Mouse (Mus musculus): ENCODE data around the gene Snx29.

Gene Snx29

DNA sequence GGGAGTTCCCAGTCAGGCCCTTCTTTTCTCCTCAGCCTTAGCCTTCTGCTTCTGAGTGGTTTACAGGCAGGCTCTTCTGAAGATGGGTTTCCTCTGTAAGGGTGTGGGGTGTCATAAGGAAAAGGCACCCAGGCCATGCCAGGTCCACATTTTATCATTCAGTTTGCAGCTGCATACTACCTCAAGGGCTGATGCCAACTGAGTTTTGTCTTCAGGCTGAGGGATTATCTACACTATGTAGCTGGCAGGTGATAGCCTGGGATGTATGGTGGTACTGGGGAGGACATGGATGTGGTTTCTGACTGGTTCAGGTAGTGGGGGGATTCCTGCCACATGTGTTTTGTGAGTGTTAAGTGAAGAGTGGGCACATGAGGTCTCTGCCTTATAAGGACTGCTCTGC, 266.0 kb downstream of the Snx29 start:
- in situ Hi-C loops (cut with MseI, MboI), result no loop called here

DNA sequence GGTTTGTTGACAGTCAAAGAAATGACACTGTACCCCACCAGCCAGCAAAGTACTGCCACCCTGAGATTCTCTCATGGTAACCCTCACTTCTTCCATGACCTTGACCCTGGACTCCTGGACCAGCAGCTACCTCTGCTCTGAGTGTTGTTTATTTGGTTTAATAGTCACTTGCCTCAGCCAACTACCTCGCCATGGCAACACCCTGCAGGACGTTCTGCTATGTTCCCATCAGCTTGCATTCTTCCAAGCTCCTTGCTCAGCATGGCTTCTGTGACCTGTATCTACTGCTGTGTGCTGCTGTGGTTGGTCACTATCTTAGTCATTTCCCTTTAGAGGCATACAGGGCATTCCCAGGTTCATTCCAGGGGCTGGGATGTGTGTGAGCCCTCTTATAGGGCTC, 266.6 kb downstream of the Snx29 start:
- in situ Hi-C loops (cut with MseI, MboI), result no loop called here

DNA sequence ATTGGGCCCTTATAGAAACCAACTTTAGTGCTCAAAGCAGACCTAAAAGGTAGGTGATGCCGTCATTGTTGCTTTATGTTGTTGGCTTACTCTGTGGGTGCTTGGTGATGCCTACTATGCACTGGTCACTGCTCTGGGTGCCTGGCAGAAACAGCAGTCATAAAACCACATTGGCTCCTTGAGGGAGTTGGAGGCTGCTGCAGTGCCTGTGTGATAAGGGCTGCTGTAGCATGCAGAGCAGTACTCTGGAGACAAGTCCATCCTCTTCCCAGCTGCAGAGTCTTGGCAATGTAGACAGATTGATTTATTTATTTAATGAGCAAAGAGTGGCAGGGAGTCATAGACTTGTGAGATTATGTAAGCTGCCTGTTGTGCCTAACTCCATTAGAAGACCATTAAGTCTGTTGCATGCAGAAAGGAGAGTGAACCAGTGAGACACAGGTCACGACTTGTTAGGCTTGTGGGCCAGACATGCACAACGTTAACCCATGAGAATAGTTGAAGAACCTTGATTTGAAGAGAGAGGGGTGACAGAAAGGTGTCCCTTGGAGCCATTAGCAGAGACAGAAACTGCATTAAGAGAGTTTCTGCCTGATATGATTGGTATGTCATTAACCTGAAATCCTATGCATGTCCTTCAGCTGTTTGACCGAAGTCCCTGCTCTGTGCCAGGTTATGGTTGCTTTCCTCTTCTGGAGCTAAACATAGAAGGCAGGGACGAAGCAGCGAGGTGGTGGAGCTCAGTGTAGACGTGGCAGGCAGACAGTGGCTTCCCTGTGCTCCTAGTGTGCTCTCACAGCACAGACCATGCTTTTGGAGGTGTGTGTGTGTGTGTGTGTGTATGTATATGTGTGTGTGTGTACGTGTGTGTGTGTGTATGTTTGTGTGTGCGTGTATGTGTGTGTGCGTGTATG, 267.3 kb downstream of the Snx29 start:
- in situ Hi-C loops (cut with MseI, MboI), result no loop called here

DNA sequence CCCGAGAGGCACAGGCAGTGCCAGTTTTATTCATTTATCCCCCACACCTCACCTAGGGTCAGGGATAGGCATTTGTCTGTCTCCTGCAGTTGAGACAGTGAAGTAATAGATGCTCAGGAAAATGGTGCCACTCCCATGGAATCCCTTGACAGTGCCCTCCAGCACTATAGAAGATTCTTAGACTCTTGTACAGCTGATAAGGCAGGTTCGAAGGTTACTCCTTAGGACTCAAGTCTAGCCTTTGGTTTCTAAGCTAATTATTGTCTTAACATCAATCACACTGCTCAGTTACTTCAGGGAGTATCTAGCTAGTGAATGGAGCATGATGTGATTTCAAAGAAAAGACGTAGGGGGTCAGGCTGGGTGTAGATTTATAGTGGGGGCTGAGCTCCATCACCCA, 273.9 kb downstream of the Snx29 start:
- in situ Hi-C loops (cut with MseI, MboI), result no loop called here

DNA sequence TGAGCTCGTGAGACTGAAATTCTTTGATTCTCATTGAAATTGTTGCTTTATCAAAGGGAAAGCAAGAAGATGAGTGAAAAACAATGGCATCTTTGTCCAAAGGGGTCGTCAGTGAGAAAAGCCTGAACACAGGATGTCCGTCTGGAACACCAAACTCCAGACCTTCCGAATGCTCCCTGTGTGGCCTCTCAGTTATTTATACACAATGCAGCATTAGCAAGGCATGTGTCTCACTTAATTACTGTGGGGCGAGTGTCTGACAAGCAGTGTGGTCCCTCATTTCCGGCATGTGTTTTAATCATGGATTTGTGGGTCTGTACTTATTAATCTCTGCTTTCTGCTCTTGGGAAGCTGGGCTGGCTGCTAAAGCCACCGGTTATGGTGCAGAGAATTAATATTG, 275.1 kb downstream of the Snx29 start:
- in situ Hi-C loops (cut with MseI, MboI), result no loop called here

DNA sequence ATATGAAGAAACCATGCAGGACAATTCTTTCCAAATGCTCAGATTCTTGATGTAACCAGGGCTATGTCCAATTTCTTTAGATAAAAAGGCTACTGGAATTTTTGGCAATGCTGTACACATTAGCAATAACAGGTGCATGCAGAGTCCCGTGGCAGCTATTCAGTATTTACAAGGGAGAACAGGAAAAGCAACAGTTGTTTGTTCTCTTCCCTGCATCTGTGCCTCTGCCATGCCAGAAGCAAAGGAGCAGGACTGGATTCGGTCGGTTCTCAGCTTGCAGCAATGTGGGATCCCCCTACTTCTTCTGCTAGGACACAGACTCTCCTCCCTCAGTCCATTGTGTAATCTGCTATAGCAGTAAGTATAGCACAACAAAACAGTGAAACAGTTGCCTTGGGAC, 276.8 kb downstream of the Snx29 start:
- in situ Hi-C loops (cut with MseI, MboI), result no loop called here

DNA sequence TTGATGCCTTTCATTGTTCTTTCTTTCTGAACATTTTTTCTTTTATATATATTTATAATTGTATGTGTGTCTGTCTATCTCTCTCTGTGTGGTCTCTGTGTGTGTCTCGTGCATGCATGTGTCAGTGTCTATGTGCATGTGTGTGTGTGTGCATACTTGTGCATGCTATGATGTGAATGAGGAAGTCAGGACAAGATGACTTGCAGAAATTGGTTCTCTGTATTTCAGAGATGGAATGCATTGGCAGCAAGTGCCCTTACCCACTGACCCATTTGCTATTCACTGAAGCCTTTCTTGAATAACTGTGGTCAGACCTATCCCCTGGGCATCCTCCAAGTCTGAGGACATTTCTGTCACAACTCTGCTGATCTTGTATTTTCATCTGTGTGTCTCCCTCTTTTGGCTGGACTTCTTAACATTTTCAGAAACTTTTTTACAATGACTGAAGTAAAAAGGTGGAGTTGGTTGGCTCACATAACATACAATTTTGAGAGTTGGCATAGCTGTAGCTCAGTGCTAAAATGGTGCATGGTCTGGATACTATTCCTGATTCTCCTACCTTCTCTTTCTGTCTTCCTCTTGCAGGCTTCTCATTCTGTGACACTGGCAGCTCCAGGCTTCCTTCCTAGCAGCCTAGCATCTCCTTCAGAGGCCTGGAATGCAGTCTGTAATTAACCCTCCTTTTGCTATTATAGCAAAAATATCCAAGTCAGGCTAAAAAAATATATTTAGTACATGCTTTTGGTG, 278.8 kb downstream of the Snx29 start:
- in situ Hi-C loops (cut with MseI, MboI), result loop anchor here (10.0 kb wide), 2 partner anchors 127 to 137 kb away; no protein-coding TSS in a partner anchor

DNA sequence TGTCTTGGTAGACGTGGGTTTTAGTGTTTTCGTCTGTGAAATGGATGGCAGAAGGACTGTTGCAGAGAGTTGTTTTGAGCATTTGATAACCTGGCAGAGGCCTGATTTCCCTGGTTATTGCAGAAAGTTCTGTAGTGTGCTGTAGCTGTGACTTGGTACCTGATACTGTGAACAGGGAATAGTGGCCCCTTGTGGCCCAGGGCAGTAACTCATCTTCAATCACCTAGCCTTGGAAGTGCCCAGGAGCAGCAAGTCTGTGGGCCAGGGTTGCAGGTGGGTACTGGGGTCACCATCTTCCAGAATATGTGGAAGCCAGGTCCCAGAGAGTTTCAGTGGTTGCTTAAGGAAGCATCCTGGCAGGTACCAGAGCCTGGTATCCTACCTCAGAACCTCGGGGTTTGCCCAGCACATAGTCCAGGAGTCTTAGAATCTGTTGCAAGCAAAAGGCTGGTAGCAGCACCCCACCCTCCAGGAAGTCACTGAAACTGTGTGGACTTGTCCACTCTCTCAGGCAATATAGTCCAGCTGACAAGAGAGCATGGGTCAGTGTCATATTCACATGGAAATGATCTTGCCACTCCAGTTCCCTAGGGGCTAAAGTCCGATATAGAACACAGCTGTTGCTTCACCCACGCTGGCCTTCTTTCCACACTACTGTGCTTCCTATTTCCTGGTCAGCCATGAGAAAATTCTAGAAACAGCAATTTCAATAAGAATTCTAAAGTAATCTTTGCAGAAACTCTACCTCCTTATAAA, 281.1 kb downstream of the Snx29 start:
- in situ Hi-C loops (cut with MseI, MboI), result loop anchor here (10.0 kb wide), 2 partner anchors 129 to 139 kb away; no protein-coding TSS in a partner anchor

DNA sequence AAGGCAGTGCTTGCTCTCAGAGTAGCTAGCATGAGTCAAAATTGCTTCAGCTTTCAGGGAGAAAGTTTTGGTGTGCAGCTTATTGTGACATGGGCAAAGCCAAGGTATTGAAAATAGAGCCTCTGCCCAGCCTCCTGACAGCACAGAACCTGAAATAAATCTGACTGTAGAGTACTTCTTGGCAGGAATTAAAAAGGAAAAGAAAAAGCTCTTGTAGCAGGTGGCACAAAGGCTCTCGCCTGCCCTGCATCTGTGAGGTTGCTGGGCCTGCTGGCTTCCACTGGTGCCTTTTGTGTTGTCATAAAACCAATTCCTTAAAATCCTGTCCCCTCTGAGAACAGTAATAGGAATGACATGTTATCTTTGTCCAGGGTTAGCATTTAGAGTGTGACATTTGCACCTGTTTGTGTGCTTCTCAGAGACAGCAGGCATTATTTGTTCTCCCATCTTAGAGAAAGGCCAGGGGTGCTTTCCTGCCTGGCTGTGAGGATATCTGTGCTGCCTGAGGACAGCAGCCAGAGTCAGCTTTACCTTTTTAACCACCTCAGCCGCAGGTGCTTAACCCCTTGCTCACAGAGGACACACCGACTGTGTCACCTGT, 289.9 kb downstream of the Snx29 start:
- in situ Hi-C loops (cut with MseI, MboI), result no loop called here

DNA sequence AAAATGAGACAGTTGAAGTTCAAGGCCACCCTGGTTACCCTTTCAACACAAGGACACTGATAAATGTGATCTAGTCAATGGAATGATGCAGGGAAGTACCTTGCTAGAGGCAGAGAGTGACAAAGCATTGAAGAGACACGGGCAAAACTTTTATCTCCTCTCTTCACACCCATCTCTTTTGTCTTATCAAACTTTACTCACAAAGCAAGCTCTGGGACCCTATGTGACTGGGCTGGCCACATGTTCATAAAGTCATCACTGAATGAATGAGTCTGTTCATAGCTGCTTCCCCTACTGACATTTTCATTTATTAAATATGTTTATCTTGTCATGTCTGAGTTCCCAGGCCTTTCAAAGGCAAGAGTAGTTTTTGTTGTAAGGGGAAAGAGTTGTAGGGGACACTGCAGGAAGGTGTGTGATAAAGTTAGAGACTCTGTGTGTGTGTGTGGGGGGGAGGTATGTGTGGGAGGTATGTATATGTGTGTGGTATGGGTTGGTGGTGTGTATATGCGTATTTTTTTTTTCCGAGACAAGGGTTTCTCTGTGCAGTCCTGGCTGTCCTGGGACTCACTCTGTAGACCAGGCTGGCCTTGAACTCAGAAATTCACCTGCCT, 291.8 kb downstream of the Snx29 start:
- in situ Hi-C loops (cut with MseI, MboI), result no loop called here

DNA sequence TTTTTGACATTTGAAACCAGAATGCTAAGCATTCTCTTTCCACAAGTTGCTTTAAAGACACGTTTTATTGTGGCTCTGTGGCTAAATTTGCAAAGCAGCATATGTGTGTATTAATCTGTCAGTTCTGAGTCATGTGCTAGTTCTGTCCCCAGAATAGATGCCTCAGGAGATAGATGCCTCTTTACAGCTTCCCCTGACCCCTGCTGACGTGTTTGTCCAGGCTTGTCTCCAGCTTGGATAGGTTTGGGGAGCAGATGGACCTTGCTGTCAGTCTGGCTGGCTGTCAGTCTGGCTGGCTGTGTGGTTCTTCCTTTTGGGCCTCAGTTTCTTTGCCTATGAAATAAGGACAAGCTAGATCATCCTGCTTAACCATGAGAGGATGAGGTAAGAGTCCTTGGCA, 292.9 kb downstream of the Snx29 start:
- in situ Hi-C loops (cut with MseI, MboI), result no loop called here

DNA sequence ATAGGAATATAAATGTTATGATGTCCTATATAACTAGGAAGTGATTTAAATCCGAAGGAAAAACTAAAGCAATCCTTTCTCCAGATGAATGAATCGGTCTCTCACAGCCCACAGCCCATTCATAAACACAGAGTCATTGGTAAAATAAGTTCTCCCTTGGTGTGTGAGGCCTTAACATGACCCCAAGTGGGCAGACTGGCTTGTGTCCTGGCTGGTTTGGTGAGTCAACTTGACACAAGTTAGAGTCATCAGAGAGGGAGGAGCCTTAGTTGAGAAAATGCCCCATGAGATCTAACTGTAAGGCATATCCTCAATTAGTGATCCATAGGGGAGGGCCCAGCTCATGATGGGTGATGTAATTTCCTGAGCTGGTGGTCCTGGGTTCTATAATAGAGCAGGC, 297.2 kb downstream of the Snx29 start:
- in situ Hi-C loops (cut with MseI, MboI), result no loop called here

DNA sequence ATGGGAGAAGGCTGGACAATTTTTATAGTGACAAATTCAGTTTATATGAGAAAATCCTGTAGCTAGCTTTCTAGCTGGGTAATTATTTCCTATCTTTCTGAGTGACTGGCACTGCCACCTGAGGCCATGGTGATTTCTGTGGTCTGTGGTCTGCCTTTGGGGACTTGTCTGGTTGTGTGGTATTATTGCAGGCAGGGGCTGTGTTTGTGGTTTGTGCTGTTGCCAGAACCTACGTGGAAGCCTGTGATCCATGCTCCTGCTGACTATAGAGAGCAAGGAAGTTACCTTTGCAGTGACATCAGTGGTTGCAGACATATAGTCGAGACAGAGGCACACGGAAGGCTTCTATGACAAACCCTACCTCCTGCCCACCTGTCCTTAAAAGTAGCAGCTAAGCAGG, 298.3 kb downstream of the Snx29 start:
- in situ Hi-C loops (cut with MseI, MboI), result no loop called here

DNA sequence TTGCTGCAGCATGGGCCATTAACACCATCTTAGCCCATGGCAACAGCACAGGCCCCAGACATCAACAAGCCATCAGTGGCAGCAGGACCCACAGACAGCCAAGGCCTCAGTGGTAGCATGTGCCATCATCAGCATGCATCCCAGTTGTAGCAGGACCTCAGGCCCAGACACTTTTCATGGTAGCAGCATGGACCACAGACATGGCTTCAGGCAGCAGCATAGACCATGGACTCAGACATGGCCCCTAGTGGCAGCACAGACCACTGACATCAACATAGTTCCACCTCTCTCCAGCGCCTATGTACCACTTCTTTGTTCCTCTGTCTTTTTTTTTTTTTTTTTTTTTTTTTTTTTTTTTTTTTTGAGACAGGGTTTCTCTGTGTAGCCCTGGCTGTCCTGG, 299.0 kb downstream of the Snx29 start:
- in situ Hi-C loops (cut with MseI, MboI), result no loop called here

DNA sequence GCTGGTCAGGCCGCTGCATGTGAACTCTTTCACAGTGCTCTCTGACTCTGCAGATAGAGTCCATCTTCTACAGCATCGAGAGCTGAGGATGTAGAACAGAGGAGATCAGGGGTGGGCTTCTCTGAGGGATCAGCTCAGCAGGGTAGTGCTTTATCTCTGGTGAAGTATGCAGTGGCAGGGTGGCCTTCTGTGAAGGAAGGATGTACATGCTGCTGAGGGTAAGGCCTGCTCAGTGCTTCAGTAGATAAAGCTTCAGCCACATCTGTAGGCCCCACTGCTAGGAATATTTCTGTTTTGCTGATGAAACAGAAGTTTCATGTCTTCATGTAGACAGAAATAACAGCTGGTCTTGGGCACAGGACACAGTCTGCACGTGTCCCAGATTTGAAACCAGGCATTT, 300.3 kb downstream of the Snx29 start:
- in situ Hi-C loops (cut with MseI, MboI), result no loop called here

DNA sequence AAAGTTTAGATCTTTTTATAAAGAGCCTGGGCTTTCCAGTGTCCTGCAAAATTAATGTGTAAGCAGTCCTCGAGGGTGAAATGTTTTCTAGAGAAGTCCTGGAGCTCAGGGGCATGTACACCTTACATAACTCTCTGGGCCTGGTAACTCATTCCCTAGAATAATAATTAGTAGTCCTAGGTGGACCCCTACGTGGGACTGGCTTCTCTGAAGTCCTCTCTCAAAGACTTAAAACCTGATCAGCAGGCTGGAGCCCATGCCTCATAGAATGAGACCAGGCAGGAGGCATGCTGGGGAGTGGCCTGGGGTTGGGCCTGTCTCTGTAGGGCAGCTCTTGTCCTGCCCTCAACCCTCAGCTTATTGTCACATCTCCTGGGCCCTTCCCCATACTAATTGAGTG, 301.4 kb downstream of the Snx29 start:
- in situ Hi-C loops (cut with MseI, MboI), result no loop called here

DNA sequence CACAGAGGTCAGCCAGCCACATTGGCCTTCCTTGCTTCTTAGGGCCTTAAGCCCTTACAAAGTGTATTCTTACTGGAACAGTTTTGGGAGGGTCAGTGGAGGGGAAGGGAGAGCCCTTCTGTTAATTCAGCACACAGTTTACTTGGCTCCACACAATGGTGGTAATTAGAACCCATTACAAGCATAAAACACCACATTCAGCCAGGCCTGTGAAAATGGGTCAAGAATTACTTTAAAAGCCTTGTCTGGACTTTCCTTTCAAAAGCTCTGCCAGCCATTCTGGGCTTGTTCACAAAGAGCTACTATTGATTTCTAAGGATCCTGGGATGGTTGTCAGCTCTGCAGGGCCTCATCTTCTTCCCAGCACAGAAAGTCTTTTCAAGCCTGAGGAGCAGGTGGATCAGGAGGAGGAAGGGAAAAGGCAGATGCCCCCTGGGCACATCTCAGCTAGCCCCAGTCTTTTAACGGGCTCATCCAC, 303.3 kb downstream of the Snx29 start:
- in situ Hi-C loops (cut with MseI, MboI), result no loop called here

DNA sequence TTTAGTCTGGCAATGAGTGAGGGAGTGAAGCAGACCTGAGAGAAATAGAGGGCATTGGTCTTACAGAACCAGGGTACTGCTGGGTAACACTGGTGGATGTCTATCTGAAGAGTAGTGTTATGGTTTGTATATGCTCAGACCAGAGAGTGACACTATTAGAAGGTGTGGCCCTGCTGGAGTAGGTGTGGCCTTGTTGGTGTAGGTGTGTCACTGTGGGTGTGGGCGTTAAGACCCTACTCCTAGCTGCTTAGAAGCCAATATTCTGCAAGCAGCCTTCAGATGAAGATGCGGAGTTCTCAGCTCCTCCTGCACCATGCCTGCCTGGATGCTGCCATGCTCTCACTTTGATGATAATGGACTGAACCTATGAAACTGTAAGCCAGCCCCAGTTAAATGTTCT, 303.9 kb downstream of the Snx29 start:
- in situ Hi-C loops (cut with MseI, MboI), result no loop called here

DNA sequence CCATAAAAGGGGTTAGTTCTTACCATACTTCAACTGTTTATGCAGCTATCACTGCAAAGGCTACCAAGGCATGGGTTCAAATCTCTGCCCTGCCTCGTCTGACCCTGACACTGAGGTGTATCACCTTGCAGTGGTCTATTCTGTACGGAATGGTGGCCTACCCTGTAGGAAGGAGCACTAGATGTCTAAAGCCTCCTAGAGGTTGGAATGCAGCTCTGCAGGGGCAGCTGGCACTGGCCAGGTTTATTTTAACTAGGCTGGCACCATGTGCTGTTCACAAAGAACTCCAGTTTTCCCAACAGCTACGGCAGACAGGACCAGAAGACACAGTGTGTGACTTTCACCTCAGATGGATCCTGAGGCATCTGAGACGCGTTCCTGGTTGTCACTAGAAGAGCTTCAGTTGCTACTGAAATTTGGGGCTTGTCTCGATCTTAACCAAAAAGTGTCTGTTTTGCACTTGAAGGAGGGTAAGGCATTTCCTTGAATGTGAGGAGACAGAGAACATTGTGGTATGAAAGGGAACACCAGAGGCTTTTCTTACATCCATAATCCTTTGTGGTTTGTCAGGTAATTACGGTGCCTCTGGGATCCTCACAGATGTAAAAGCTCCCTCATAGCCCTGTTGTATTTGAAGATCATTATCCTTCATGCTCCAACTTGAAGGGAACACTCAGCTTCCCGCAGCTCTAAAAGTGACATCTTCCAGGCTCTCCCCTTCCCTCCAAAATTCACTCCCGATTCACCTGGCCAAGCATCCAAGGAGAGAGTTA, 305.3 kb downstream of the Snx29 start:
- in situ Hi-C loops (cut with MseI, MboI), result no loop called here

DNA sequence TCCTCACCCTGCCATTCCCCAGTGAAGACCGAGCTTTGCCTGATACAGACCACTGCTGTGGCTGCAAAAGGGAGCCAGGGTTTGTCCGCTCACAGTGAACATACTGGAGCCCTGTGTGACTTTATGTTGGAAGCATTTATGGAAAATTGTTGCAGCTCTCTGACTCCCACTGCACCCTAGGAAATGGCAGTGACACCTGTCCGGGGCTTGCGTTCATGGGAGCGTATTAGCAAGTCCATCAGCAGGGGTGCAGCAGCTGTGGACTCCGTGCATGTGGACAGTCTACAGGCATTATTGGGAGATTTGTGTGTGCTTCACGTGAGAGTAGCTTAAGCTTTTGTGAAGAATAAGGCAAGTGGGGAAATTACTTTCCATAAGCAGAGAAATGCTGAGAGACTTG, 307.0 kb downstream of the Snx29 start:
- in situ Hi-C loops (cut with MseI, MboI), result no loop called here
